Mouse (Mus musculus) natural killer cell, adult 2 months (primary cell): Measurements from ENCODE around the gene Dph7.
A peak's percentile ranks its signal among the peaks of the same experiment; 100 is the strongest.
"Not testable (repeated sequence)": the region's sequence is repeated elsewhere in the genome, so short reads cannot be mapped to it uniquely, and the experiment has no call there.

Experiments
- DNase-seq, 2 experiments: peaks; one replicate each; pipeline ENCODE4 v3.0.0; 2022; ENCODE audit warnings: low spot score in 2 of 2

Gene Dph7

GRCm38 (mm10) chr2:24970386-24970785 lies 8.2 kb downstream of the Dph7 start:
- no peak for DNase-seq

GRCm38 (mm10) chr2:24974452-24974851 lies 12.3 kb downstream of the Dph7 start:
- DNase-seq, result not testable (repeated sequence)

- peak; percentile 96 for DNase-seq
These were observed 12.9 kb downstream of the Dph7 start, which contains the start of gene Mrpl41 for GRCm38 (mm10) chr2:24974906-24975703. Gene Mrpl41 (minus strand): TSS chr2:24975098.

- peak; percentile 87 to 90 for DNase-seq
These were observed 13.6 kb downstream of the Dph7 start, which contains the start of gene Pnpla7 for GRCm38 (mm10) chr2:24975704-24976297. Gene Pnpla7 (plus strand): TSS chr2:24976033.

- DNase-seq, result peak; percentile 28 to 48
These were observed 14.8 kb downstream of the Dph7 start for GRCm38 (mm10) chr2:24976960-24977359.

GRCm38 (mm10) chr2:24987762-24988161 lies 25.6 kb downstream of the Dph7 start:
- DNase-seq, result no peak

GRCm38 (mm10) chr2:24995332-24995731 lies 33.1 kb downstream of the Dph7 start:
- DNase-seq, result no peak

- DNase-seq, result no peak
These were observed 34.3 kb downstream of the Dph7 start for GRCm38 (mm10) chr2:24996471-24996870.

GRCm38 (mm10) chr2:25000544-25001235 lies 38.5 kb downstream of the Dph7 start:
- peak in 1 of 2 experiments; percentile 24 for DNase-seq

GRCm38 (mm10) chr2:25003946-25004786 lies 42.0 kb downstream of the Dph7 start:
- DNase-seq, result no peak

GRCm38 (mm10) chr2:25006767-25007166 lies 44.6 kb downstream of the Dph7 start:
- no peak for DNase-seq

- no peak for DNase-seq
These were observed 46.0 kb downstream of the Dph7 start for GRCm38 (mm10) chr2:25008250-25008649.
